Mouse (Mus musculus): ENCODE data around the gene Col6a5. TPM values are rescaled to one million over a fixed set of nuclear protein-coding genes. Genes with fewer than 3 reads are reported as not detected.

The Col6a5 gene
- polyA plus RNA-seq (2012; fragmentation: generic; extraction: Trizol), result not detected

GRCm38 (mm10) chr9:105960533-105960932 lies at the start of gene Col6a5:
Gene Col6a5 (minus strand): TSS chr9:105960643.

DNA sequence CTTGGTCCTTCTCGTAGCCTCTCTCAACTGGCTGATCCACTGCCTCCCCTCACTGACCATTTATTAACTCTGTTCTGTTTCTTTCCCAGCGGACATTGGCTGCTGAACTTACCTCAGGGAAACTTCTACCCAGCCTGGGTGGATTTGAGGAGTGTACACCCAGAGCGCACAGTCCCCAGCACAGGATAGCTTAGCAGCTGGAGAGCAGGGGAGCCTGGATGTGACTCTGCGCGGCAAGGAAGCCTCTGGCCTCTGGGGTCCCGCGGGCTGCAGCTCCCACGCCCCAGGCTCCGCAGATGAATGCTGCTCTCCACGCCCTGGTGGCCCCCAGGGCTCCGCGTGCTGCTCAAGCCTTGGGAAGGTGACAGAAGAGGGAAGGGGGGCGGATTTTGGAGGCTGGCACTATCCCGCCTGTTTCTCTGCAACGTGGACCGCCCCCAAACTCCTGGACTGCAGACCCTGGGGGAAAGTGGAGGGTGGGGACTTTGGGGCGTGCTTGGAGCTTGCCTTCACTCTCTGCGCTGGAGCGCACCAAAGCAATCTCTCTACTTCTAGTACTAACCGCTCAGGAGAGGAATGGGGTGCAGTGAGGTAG lies 132.6 kb downstream of the Col6a5 start, which contains the start of gene Col6a6:
Gene Col6a6, minus strand, starts transcription at position 370 of the 595 bp plus-strand sequence.

Other genes with a start within 250 kb of the Col6a5 start
- gene Col6a6, start 132.5 kb downstream of the Col6a5 start, polyA plus RNA-seq (2012; fragmentation: generic; extraction: Trizol), result under 1 TPM in 1 of 2 experiments, not detected in 1; 0.01 TPM
- under 1 TPM; 0.06 TPM for gene Col6a4, start 136.1 kb upstream of the Col6a5 start, polyA plus RNA-seq (2012; fragmentation: generic; extraction: Trizol)
- 1 to 10 TPM in 1 of 2 experiments, under 1 TPM in 1; 0.71 to 1.6 TPM for gene Glyctk, start 197.5 kb upstream of the Col6a5 start, polyA plus RNA-seq (2012; fragmentation: generic; extraction: Trizol)
- gene Wdr82, start 210.3 kb upstream of the Col6a5 start, polyA plus RNA-seq (2012; fragmentation: generic; extraction: Trizol), result 10 to 100 TPM in 1 of 2 experiments, 1 to 10 TPM in 1; 8.1 to 38.8 TPM
- 10 to 100 TPM; 39.9 to 40.6 TPM for gene Ppm1m, start 239.1 kb upstream of the Col6a5 start, polyA plus RNA-seq (2012; fragmentation: generic; extraction: Trizol)
- gene Twf2, start 242.5 kb upstream of the Col6a5 start, polyA plus RNA-seq (2012; fragmentation: generic; extraction: Trizol), result 10 to 100 TPM; 51.5 to 59.3 TPM

All from C3H10T1/2 (cell line).